Mouse (Mus musculus) embryonic fibroblast, embryonic 13.5 days (primary cell): ENCODE measurements around the gene Adk.

Source experiments
- CTCF ChIP-seq: IDR thresholded peaks from 2 replicates; pipeline ENCODE4 v1.5.1; 2011; ENCODE audit warnings: mild to moderate bottlenecking, control low read depth, low read length, moderate library complexity, borderline replicate concordance; ENCODE audit not compliant: insufficient read depth
- POLR2A ChIP-seq: IDR thresholded peaks from 2 replicates; pipeline ENCODE4 v1.6.1; 2011; ENCODE audit warnings: low read depth, mild to moderate bottlenecking, control low read depth, low read length, moderate library complexity

DNA sequence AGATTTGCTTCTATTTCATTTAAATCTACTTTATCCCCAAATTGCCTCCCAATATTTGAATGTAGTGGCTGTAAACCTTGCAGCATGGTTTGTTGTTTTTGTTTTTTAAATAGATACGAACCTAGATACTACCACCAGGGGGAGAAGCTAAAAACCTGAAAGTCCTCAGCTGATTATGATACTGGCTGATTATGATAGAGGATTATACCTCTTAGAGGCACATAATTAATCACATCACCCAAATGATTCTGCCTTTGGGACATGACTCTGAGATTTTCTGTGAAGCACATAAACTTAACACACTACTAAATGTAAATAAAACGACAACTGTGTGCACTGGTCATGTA, 201.6 kb downstream of the Adk start:
- no peak for TF ChIP-seq POLR2A
- TF ChIP-seq CTCF = no peak
